Mouse (Mus musculus) spleen, postnatal 0 days (tissue): ENCODE data around the gene Olfr639. TPM values are rescaled to one million over a fixed set of nuclear protein-coding genes. Genes with fewer than 3 reads are reported as not detected.

Experiments used
- polyA plus RNA-seq: library from polyadenylated mRNA; unstranded; fragments of >200 nt; fragmentation: Nextera tagmentation; extraction: Ambion mirVana; gene quantifications from 2 replicates; pipeline ENCODE4 v1.2.1, GENCODE M21; 2015

The Olfr639 gene
- not detected in 2 replicates for polyA plus RNA-seq

DNA sequence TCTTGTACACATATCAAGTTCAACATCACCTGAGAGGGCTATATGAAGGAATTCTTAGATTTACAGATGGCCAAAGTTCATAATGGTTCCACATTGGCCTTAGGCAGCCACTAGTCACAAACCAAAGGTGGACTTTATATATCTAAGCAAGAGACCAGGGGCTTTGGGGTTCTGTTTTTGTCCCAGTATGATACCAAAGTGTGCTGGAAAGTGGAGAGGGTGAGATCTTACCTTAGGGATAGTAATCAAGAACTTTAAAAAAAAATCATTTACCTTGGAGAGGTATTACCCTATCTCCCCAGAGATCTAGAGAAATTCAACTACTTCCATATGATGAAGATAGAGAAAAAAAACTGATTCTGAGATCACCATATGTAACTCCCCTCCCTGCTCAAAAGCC is at the start of gene Olfr639:
Gene Olfr639 (minus strand): TSS at position 101 of the 400 bp plus-strand sequence.

DNA sequence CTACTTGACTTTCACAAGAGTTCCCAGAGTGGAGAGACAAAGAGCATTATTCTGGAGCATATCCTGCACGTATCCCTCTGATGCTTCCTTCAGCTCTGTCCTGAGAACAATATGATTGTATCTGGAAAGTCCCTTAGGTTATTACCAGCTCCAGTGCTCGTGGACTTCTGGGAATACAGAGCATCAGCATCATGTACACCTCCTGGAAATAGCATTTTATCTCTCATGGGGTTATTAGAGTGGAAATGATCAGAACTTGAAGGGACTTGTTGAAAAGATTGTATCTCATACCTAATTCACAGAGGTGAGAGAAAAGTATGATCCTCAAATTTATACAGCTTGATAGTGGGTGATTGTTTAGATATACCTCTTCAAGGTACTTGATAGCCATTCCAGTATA is 44.2 kb upstream of the Olfr639 start, which contains the start of gene 4930516K23Rik:
Gene 4930516K23Rik (minus strand): TSS at position 101 of the 400 bp plus-strand sequence.

DNA sequence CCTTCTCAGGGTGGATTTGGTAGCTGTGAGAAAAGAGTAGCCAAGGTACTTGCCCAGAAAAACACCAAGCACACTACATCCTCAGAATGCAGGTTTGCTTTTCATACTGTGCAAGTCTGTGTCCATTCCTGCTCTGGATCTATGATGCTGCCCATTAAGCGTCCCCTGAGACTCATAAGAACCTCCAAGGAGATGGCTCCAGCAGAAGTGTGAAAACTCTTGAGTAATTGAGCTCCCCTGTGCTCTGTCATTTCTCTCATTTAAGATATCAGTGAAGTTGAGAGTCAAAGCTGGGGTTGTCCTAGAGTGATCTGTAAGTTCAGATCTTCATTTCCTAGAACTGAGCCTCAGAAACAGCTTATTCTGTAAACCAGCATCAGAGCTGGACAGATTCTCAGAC is 35.5 kb upstream of the Olfr639 start, which contains the start of gene Olfr642:
Gene Olfr642 (minus strand): TSS at position 101 of the 400 bp plus-strand sequence.

DNA sequence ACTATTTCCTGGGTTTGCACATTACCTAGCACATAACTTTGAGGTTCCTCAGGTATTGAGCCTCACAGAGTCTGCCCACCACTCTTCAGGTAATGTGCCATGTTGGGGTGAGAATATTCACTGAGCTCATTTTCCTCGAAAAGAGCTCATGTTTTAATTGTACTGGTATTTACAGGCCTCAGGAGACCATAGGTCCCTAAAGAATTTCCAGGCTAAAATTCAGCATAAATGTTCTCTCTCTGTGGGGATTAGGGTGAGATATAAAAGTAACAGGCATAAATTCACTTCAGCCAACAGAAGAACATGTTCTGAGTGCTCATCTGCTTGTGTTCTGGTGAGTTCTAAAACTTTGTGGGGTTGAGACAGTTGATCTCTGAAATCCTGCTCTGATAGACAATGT is 18.0 kb upstream of the Olfr639 start, which contains the start of gene Olfr641:
Gene Olfr641 (plus strand): TSS at position 301 of the 400 bp plus-strand sequence.

DNA sequence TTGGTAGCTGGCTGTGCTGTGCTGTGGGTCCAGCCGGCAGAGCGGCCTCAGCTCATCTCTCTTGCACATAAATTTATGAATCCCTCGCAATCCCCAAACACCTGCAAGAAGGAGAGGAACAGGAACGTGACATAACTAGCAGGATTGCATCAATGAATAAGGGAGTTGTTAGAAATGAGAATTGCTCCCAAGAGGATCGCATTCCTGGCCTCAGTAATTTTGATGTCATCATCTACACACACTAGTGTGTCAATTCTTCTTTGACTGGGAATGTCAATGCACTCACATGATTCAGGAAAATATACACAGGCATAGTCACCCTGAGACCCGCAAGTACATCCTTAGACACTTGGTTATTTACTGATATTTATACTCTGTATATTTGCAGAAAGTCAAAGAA is 8.4 kb upstream of the Olfr639 start, which contains the start of gene Olfr640:
Gene Olfr640 (minus strand): TSS at position 101 of the 400 bp plus-strand sequence.

DNA sequence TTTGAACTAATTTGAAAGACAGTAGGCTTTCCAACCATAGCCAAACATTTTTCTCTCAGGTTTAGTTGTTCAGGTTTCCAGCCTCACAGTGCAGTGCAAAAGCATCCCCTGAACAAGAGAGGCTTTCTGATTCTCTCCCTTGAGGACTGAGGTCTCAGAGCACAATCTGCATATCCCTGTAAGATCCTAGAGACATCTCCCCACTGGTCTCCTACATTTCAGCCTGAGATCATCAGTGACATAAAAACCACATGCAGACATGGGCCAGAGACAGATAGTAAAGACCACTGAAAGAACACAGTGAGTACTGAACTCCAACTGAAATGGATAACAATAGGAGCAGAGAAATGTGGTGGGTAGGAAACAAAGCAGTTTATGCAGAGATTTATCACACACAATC is 18.7 kb downstream of the Olfr639 start, which contains the start of gene Olfr638:
Gene Olfr638 (plus strand): TSS at position 301 of the 400 bp plus-strand sequence.

DNA sequence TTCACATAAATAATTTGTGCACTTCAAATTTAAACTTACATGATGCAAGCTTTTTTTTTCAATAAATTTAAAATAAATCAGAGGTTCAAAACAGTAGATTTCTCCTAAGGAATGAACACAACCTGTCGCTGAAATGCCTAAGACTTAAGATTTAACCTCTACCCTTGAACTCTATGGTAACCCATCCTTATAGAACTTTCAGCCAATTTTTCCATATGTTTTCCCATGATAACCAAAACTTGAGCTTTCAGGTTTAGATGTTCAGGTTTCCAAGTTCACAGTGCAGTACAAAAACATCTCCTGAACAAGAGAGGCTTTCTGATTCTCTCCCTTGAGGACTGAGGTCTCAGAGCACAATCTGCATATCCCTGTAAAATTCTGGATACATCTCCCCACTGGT is 46.3 kb downstream of the Olfr639 start, which contains the start of gene Olfr635:
Gene Olfr635 (plus strand): TSS at position 301 of the 400 bp plus-strand sequence.

Other genes with a start within 250 kb of the Olfr639 start
- gene Olfr69, start 245.7 kb downstream of the Olfr639 start, polyA plus RNA-seq = 0.05 TPM in 1 of 2 replicates, not detected in the other
- gene Olfr68, start 237.6 kb downstream of the Olfr639 start, polyA plus RNA-seq = 0.02 TPM in 1 of 2 replicates, not detected in the other
- not detected in 2 replicates for gene Olfr67, start 225.5 kb downstream of the Olfr639 start, polyA plus RNA-seq
- 27,857 and 31,285 TPM in 2 replicates for gene Hbb-bt, start 203.3 kb downstream of the Olfr639 start, polyA plus RNA-seq
- 96,477 and 101,005 TPM in 2 replicates for gene Hbb-bs, start 189.2 kb downstream of the Olfr639 start, polyA plus RNA-seq
- not detected in 2 replicates for gene Hbb-bh2, start 176.8 kb downstream of the Olfr639 start, polyA plus RNA-seq
- 1.3 and 1.9 TPM in 2 replicates for gene Hbb-bh1, start 174.1 kb downstream of the Olfr639 start, polyA plus RNA-seq
- 2.9 and 3.0 TPM in 2 replicates for gene Hbb-y, start 164.1 kb downstream of the Olfr639 start, polyA plus RNA-seq
- not detected in 2 replicates for gene Olfr66, start 131.1 kb downstream of the Olfr639 start, polyA plus RNA-seq
- 0.02 TPM in 1 of 2 replicates, not detected in the other for gene Olfr64, start 122.8 kb downstream of the Olfr639 start, polyA plus RNA-seq
- not detected in 2 replicates for gene Olfr65, start 113.8 kb downstream of the Olfr639 start, polyA plus RNA-seq
- gene Olfr631, start 88.5 kb downstream of the Olfr639 start, polyA plus RNA-seq = not detected in 2 replicates
- gene Olfr632, start 83.0 kb downstream of the Olfr639 start, polyA plus RNA-seq = 0.07 TPM in 1 of 2 replicates, not detected in the other
- not detected in 2 replicates for gene Olfr633, start 72.9 kb downstream of the Olfr639 start, polyA plus RNA-seq
- gene Olfr635, start 46.2 kb downstream of the Olfr639 start, polyA plus RNA-seq = not detected in 2 replicates
- not detected in 2 replicates for gene Olfr638, start 18.6 kb downstream of the Olfr639 start, polyA plus RNA-seq
- not detected in 2 replicates for gene Olfr640, start 8.3 kb upstream of the Olfr639 start, polyA plus RNA-seq
- not detected in 2 replicates for gene Olfr641, start 18.1 kb upstream of the Olfr639 start, polyA plus RNA-seq
- not detected in 2 replicates for gene Olfr642, start 35.4 kb upstream of the Olfr639 start, polyA plus RNA-seq
- gene 4930516K23Rik, start 44.1 kb upstream of the Olfr639 start, polyA plus RNA-seq = not detected in 2 replicates
- not detected in 2 replicates for gene Olfr644, start 54.6 kb upstream of the Olfr639 start, polyA plus RNA-seq
- not detected in 2 replicates for gene Olfr645, start 68.2 kb upstream of the Olfr639 start, polyA plus RNA-seq
- not detected in 2 replicates for gene Olfr646, start 87.6 kb upstream of the Olfr639 start, polyA plus RNA-seq
- not detected in 2 replicates for gene Ubqln5, start 112.5 kb upstream of the Olfr639 start, polyA plus RNA-seq
- gene Olfr643, start 120.1 kb upstream of the Olfr639 start, polyA plus RNA-seq = not detected in 2 replicates
- not detected in 2 replicates for gene Ubqln3, start 126.0 kb upstream of the Olfr639 start, polyA plus RNA-seq
- gene Ubqlnl, start 133.3 kb upstream of the Olfr639 start, polyA plus RNA-seq = not detected in 2 replicates
- gene Olfm5, start 147.5 kb upstream of the Olfr639 start, polyA plus RNA-seq = 0.07 TPM in 1 of 2 replicates, not detected in the other
- 0.08 and 0.15 TPM in 2 replicates for gene Olfr648, start 166.1 kb upstream of the Olfr639 start, polyA plus RNA-seq
- gene Olfr649, start 178.7 kb upstream of the Olfr639 start, polyA plus RNA-seq = not detected in 2 replicates
- gene Trim6, start 201.5 kb upstream of the Olfr639 start, polyA plus RNA-seq = 0.65 and 1.2 TPM in 2 replicates
- gene Trim34a, start 227.2 kb upstream of the Olfr639 start, polyA plus RNA-seq = 5.6 and 7.4 TPM in 2 replicates